Mouse (Mus musculus): ENCODE data around the gene Commd2.

The Commd2 gene

GRCm38 (mm10) chr3:57651231-57651864 is at the start of gene Commd2:
TSS of gene Commd2 (minus strand) at chr3:57651715.
- DNase-seq: peak; percentile 90

- no peak for DNase-seq
Measured at GRCm38 (mm10) chr3:57696779-57697178, 45.3 kb upstream of the Commd2 start.

- no peak for DNase-seq
Measured at GRCm38 (mm10) chr3:57696249-57696648, 44.7 kb upstream of the Commd2 start.

DNA sequence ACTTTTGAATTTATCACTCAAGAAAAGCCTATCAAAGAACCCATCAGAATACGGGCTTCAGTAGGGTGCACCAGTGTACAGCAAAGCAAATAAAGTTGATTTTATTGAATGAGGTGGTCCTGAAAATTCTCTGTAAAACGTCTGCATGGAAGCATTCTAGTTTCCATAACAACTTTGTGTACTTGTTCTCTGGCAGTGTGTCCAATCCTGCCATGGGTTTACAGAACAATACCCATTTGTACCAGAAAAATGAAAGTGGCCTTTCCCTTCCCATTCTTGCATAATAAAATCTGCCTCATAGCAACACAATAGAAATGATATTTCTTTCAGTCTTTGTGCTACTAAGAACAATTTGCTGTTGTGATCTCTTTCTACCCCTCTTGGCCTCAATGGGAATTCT is 41.2 kb upstream of the Commd2 start, which contains the start of gene Ankub1:
TSS of gene Ankub1 (minus strand) at position 81 of the 400 bp plus-strand sequence.
- no peak for DNase-seq

DNA sequence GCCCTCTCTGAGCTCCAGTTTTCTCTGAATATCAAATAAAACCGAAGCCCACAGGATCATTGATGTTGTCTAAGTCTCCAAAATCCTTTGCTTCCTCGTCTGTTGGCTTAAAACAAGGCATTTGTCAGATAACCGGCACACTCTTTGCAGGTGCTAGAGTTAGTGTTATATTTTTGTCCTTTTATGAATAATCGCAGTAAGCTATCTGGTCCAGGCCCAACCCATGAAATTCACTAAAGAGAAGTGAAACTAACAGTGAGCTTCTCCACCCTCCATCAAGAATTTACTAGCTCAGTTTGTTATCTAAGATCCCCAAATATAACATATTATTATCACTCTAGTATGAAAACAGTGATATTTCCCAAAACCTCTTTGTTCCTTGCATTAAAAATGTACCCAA is 40.3 kb upstream of the Commd2 start:
- DNase-seq: no peak

GRCm38 (mm10) chr3:57677786-57678185 is 26.3 kb upstream of the Commd2 start:
- DNase-seq: no peak

GRCm38 (mm10) chr3:57674075-57674474 is 22.6 kb upstream of the Commd2 start:
- DNase-seq: no peak

DNA sequence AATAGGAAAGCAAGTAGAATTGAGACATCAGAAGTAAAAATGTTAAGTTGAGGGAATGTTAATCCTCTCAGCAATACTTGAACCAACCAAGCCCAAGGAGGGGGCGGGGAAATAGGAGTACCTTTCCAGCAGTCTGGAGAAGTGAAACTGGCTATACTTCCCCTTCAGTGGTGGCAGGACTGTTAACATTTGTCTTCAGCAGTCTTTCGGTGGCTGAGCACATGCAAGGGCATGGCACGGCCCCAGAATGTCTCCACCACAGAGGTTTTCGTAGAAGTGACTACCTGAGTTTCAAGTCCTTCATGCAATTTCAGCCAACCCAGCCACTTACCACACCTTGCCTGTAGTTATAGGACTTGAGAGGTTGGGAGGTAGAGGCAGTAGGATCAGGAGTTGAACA is 22.1 kb upstream of the Commd2 start:
- no peak for DNase-seq

DNA sequence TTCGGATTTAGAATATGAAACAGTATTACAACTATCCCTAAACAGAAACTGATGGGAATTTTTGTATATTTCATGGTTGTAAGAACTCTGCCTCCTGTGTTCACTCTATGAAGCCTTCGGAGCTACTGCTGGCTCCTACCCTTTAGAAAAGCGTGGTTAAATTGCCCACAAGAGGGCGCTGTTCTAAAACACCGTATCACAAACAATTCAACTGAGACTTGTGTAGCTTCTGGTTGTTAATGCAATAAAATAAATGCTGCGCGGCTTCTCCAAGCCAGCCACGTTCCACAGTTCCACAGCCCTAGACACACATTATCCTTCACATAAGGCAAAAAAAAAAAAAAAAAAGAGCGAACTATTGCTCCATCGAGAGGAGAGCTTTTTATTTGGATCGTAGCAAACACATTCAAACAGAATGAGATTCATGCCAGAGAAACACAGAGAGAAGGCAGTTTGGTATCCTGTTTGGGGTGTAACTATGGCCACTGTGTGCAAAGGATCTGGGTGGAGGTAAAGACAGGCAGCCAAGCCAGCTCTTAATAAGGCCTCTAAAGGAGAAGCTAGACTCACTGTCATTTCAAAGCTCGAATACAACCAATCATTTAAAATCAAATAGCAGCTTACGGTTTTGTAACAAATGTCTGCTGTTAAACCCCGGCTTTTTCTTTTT is 15.7 kb upstream of the Commd2 start:
- DNase-seq: peak; percentile 68

DNA sequence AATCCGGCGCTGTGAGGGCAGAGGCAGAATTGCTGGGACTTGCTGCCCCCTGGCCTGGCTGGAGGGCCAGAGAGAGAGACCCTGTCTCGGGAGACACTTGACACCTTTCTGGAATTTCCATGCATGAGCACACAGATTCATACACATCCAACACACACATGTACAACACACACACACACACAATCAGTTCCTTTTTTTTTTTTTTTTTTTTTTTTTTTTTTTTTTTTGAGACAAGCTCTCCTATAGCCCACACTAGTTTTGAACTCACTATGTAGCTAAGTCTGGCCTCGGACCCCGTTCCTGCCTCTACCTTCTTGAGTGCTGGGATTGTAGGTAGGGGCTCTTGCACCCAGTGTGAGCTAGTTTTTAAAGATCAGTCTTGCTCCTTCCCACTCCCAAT is 14.4 kb upstream of the Commd2 start:
- DNase-seq: no peak

DNA sequence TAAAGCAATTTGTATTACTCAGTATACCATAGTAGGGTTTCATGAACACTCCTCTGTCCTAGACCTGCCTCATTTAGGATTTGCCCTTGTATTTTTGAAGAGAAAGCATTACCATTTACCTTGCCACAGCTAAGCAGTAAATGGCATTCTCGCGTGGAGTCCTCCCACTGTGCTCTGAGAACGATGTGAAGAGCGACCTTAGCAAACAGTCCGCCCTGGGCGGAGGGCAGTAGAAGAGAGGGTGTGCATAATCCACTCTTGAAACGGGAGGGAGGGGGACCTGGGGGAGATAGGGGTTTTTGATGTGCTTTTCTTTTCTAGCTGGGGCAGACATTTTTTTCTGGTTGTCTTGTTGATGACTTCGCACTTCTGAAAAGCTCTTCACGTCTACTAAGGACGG is 13.2 kb upstream of the Commd2 start:
- DNase-seq: no peak

- peak; percentile 46 for DNase-seq
Measured at GRCm38 (mm10) chr3:57663731-57664130, 12.2 kb upstream of the Commd2 start.

- no peak for DNase-seq
Measured at GRCm38 (mm10) chr3:57658608-57659007, 7.1 kb upstream of the Commd2 start.

DNA sequence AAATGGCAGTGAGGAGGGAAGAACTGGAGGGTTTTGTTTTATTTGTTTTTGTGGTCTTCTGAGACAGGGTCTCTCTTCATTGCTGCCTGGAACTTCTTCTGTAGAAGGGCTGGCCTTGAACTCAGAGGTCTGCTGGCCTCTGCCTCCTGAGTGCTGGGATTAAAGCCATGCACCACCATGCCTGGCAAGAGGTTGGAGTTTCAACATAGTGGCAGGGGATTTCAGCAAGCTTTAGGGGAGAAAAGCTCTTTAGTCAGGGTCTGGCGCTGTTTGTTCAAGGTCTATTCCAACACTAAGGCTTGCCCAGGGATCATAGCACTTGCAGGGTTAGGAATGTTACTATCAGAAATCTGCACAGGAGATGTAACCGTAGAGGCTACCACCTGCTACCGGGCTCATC is 2.1 kb upstream of the Commd2 start:
- DNase-seq: no peak

DNA sequence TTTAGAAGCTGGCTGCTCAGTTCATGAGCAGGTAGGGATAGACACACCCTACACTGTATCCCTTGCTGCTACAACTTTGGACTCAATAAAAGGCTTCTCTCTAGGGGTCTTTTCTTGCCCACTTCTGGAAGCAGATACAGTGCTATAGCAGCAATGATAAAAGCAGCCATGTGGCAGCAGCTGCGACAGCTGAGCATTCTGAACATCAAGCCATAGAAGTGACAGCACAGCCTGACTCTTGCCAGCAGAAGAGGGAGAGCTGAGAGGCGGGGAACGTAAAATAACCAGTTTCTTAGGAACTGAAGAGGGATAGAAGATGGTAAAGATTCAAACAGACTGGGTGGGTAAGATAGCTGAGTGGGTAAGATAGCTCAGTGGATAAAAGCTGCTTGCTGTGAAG is 970 bp upstream of the Commd2 start:
- no peak for DNase-seq

GRCm38 (mm10) chr3:57651865-57652259 is 347 bp upstream of the Commd2 start:
- DNase-seq: no peak

- DNase-seq: no peak
Measured at GRCm38 (mm10) chr3:57643191-57643590, 8.3 kb downstream of the Commd2 start.

- no peak for DNase-seq
Measured at GRCm38 (mm10) chr3:57637596-57637995, 13.9 kb downstream of the Commd2 start.

GRCm38 (mm10) chr3:57634763-57635487 is 16.6 kb downstream of the Commd2 start:
- no peak for DNase-seq

GRCm38 (mm10) chr3:57626954-57627513 is 24.5 kb downstream of the Commd2 start:
- DNase-seq: no peak

DNA sequence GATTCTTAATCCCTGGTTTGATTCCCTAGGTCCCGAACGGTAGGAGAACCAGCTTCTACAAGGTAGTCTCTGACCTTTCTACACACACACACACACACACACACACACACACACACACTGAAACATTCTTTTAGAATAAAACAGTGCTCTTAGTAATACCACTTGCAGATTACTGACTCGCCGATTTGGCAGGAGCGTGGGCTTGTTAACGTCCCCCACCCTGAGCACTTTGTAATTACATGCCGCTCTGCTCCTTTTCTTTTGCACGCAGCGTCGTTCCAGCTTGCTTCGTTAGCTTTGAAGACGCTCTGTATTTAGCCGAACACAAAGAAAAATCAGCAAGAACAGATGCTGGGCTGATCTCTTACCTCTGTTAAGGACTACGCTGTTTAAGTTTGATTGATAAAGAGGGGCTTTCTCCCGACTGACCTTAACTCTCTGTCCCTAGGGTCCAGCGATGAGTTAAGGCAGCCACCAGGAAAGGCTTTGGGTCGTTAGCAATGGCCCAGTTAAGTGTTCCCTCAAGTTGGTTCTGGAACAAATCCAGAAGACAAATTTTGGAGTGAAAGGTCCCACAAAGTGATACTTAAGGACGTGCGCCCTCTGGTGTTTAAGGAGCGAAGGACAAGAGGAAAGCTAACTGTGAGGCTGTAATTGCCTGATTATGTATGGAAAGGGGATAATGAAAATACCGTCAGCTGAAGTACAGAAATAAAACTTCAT is 26.1 kb downstream of the Commd2 start:
- DNase-seq: peak; percentile 80

DNA sequence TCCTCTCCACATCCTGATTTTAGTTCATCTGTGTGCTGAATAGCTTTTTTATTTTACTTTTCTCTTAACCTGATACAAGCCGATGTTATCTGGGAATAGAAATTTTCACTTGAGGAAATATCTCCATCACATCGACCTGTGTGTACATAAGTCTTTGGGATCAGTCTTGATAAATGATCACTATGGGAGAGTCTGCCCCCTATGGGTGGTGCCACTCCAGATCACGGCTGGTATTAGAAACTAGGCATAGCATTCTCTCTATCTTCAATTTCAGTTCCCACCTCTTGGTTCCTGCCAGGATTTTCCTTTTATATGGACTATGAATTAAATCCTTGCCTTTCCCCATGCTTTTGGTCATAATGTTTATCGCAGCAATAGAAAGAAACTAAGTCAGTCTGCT is 31.8 kb downstream of the Commd2 start:
- DNase-seq: no peak

DNA sequence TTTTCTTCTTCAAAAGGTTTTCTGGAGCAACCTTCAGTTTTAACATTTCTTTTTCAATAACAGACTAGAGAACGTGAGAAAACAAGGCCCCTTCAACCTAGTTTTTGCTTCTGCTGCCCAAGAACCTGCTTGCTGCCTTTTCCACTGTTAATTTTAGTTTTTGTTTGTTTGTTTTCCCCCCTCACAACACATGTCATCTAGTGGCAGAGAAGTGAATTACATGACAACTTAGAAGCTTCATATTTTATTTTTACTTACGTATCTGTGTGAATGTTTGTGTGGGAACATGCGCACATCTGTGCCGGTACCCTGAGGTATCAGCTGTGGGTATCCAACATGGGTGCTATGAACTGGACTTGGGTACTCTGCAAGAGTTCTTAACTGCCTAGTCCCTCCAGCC is 35.9 kb downstream of the Commd2 start:
- DNase-seq: no peak
